Mouse (Mus musculus): ENCODE results near the gene 4930512M02Rik. TPM values are rescaled to one million over a fixed set of nuclear protein-coding genes. Genes with fewer than 3 reads are reported as not detected.

Gene 4930512M02Rik
- polyA plus RNA-seq, 1 experiment from 2014 or later, result not detected

DNA sequence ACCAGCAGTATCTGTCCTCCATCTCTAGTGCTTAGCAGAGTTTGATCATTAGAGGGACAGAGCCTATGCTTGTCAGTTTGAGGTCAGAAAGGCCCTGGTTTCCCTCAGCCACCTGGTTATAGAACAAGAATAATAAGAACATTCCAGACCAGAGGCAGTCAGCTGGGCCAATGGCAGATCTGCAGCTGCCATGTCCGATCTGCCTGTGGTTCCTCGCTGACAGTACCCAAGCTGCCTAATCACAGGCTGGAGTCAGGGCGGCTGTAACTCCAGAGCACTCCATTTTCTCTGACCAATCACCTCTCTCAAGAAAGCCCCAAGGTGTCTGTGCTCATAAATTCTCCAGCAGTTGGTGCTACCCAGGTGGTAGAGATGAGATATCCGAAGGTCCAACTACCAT lies 30.0 kb upstream of the 4930512M02Rik start:
- Histone ChIP-seq H3K36me3 (ENCODE audit: control insufficient read depth, insufficient read depth, low read length) (no peaks in the 10 kb centered on the region), H3K4me2 (ENCODE audit: low read length) (no peak overlapping the region), H3K9ac (replicated peaks; ENCODE audit: low read length) (no peak overlapping the region), H3K9me3 (ENCODE audit: control insufficient read depth, low read length) (no peaks in the 10 kb centered on the region), H3K27ac (replicated peaks; ENCODE audit: low read depth, low read length) (no peak overlapping the region), H3K4me3 (replicated peaks; ENCODE audit: low read depth, low read length) (no peak overlapping the region), H3K4me1 (ENCODE audit: control insufficient read depth, insufficient read depth, low read length) (no peaks in the 10 kb centered on the region), H3K27me3 (ENCODE audit: control insufficient read depth, insufficient read depth, low read length) (no peaks in the 10 kb centered on the region)
- WGBS, result 85% methylated on average over 4 of the region's 4 CpGs
- ATAC-seq (ENCODE audit: low FRiP score, low TSS enrichment) (no peak), DNase-seq (no peak)

GRCm38 (mm10) chr11:11656995-11657530 lies 29.4 kb upstream of the 4930512M02Rik start:
- ATAC-seq (ENCODE audit: low FRiP score, low TSS enrichment), result no peak
- no peak overlapping the region for H3K4me2 ChIP-seq (ENCODE audit: low read length)
- H3K4me3 ChIP-seq (replicated peaks; ENCODE audit: low read depth, low read length), result no peak overlapping the region
- H3K4me1 ChIP-seq (ENCODE audit: control insufficient read depth, insufficient read depth, low read length), result no peaks in the 10 kb centered on the region
- no peaks in the 10 kb centered on the region for H3K27me3 ChIP-seq (ENCODE audit: control insufficient read depth, insufficient read depth, low read length)
- no peak overlapping the region for H3K9ac ChIP-seq (replicated peaks; ENCODE audit: low read length)
- H3K27ac ChIP-seq (replicated peaks; ENCODE audit: low read depth, low read length), result no peak overlapping the region
- no peak for DNase-seq
- H3K9me3 ChIP-seq (ENCODE audit: control insufficient read depth, low read length), result no peaks in the 10 kb centered on the region
- H3K36me3 ChIP-seq (ENCODE audit: control insufficient read depth, insufficient read depth, low read length), result no peaks in the 10 kb centered on the region
- 78% methylated on average over 5 of the region's 5 CpGs for WGBS

DNA sequence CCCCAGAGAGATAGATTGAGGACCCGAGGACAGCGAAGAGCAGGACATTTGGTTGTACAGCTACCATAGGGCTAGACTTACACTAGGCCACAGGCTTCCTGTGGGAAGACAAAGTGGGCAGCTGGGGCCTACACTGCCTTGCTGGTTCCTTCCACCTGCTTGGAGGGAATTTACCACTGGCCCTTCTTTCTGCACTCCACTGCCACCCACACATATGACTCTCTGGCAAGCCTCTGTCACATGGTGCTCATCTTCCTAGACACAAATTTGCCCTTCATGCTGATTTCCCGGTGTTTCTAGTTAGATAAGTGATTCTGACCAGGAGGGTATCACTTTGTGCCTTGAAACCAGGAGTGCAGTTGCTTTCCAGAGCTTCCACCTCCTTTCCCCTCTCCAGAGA lies 28.8 kb upstream of the 4930512M02Rik start:
- Histone ChIP-seq H3K9me3 (ENCODE audit: control insufficient read depth, low read length) (no peaks in the 10 kb centered on the region), H3K4me1 (ENCODE audit: control insufficient read depth, insufficient read depth, low read length) (no peaks in the 10 kb centered on the region), H3K4me2 (ENCODE audit: low read length) (no peak overlapping the region), H3K27me3 (ENCODE audit: control insufficient read depth, insufficient read depth, low read length) (no peaks in the 10 kb centered on the region), H3K36me3 (ENCODE audit: control insufficient read depth, insufficient read depth, low read length) (no peaks in the 10 kb centered on the region), H3K27ac (replicated peaks; ENCODE audit: low read depth, low read length) (no peak overlapping the region), H3K9ac (replicated peaks; ENCODE audit: low read length) (no peak overlapping the region), H3K4me3 (replicated peaks; ENCODE audit: low read depth, low read length) (no peak overlapping the region)
- no peak for DNase-seq
- WGBS, result 79% methylated on average over 3 of the region's 3 CpGs
- no peak for ATAC-seq (ENCODE audit: low FRiP score, low TSS enrichment)

DNA sequence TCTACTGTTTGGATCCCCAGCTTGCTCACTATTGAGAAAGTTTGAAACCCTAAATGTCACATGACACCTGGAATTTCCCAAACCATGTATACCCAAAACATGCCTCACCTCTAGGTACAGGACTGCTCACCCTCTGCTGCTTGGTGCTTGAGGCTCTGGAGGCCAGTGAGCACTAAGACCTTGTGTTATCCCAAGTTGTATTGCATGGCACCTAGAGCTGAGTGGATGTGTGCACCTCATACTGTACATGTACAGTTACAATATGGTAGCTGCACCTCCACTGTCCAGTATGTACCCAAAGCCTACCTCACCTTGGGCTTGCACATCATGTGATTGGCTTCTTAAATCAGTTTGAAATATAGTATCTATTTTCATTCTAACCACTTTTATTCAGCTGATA lies 16.7 kb upstream of the 4930512M02Rik start:
- H3K27ac ChIP-seq (replicated peaks; ENCODE audit: low read depth, low read length), result no peak overlapping the region
- H3K36me3 ChIP-seq (ENCODE audit: control insufficient read depth, insufficient read depth, low read length), result no peaks in the 10 kb centered on the region
- no peak overlapping the region for H3K4me2 ChIP-seq (ENCODE audit: low read length)
- no peak overlapping the region for H3K4me3 ChIP-seq (replicated peaks; ENCODE audit: low read depth, low read length)
- no peaks in the 10 kb centered on the region for H3K4me1 ChIP-seq (ENCODE audit: control insufficient read depth, insufficient read depth, low read length)
- no peaks in the 10 kb centered on the region for H3K27me3 ChIP-seq (ENCODE audit: control insufficient read depth, insufficient read depth, low read length)
- H3K9ac ChIP-seq (replicated peaks; ENCODE audit: low read length), result no peak overlapping the region
- ATAC-seq (ENCODE audit: low FRiP score, low TSS enrichment) (no peak), DNase-seq (no peak)
- no peaks in the 10 kb centered on the region for H3K9me3 ChIP-seq (ENCODE audit: control insufficient read depth, low read length)

- H3K36me3 ChIP-seq (ENCODE audit: control insufficient read depth, insufficient read depth, low read length), result no peaks in the 10 kb centered on the region
- H3K4me2 ChIP-seq (ENCODE audit: low read length), result no peak overlapping the region
- DNase-seq, result no peak
- no peak overlapping the region for H3K27ac ChIP-seq (replicated peaks; ENCODE audit: low read depth, low read length)
- no peak overlapping the region for H3K4me3 ChIP-seq (replicated peaks; ENCODE audit: low read depth, low read length)
- no peaks in the 10 kb centered on the region for H3K27me3 ChIP-seq (ENCODE audit: control insufficient read depth, insufficient read depth, low read length)
- WGBS, result 70% methylated on average over 4 of the region's 4 CpGs
- no peaks in the 10 kb centered on the region for H3K4me1 ChIP-seq (ENCODE audit: control insufficient read depth, insufficient read depth, low read length)
- no peaks in the 10 kb centered on the region for H3K9me3 ChIP-seq (ENCODE audit: control insufficient read depth, low read length)
- no peak for ATAC-seq (ENCODE audit: low FRiP score, low TSS enrichment)
- no peak overlapping the region for H3K9ac ChIP-seq (replicated peaks; ENCODE audit: low read length)
Observed at GRCm38 (mm10) chr11:11624073-11624705, 3.4 kb downstream of the 4930512M02Rik start.

- H3K9me3 ChIP-seq (ENCODE audit: control insufficient read depth, low read length), result 0 out of 2 replicates have a peak, but pooled peaks cover 5% of the 10 kb centered on the region
- no peaks in the 10 kb centered on the region for H3K36me3 ChIP-seq (ENCODE audit: control insufficient read depth, insufficient read depth, low read length)
- H3K9ac ChIP-seq (replicated peaks; ENCODE audit: low read length), result no peak overlapping the region
- DNase-seq (no peak), ATAC-seq (ENCODE audit: low FRiP score, low TSS enrichment) (no peak; the same call in 1 of the 2 replicates)
- H3K4me2 ChIP-seq (ENCODE audit: low read length), result no peak overlapping the region
- no peaks in the 10 kb centered on the region for H3K27me3 ChIP-seq (ENCODE audit: control insufficient read depth, insufficient read depth, low read length)
- H3K4me1 ChIP-seq (ENCODE audit: control insufficient read depth, insufficient read depth, low read length), result no peaks in the 10 kb centered on the region
- WGBS, result 92% methylated on average over 2 of the region's 2 CpGs
- H3K4me3 ChIP-seq (replicated peaks; ENCODE audit: low read depth, low read length), result no peak overlapping the region
- no peak overlapping the region for H3K27ac ChIP-seq (replicated peaks; ENCODE audit: low read depth, low read length)
Observed at GRCm38 (mm10) chr11:11609243-11609642, 18.4 kb downstream of the 4930512M02Rik start.

DNA sequence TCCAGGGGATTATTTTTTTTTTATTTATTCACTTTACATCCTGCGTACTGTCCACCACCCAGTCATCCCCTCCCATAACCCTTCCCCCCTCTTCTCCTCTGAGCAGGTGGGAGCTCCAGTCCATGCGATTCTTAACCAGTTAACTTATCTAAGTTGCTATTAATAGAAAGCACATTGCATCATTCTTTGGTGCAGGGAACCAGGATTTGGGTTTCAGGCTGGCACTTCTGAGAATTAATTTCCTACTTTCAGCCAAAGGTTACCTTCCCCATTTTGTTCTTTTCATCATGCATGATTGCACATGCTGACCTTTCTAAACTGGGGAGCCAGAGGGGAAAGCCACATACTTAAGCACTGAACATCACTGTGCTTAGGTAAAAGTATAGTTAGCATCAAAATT lies 40.3 kb downstream of the 4930512M02Rik start:
- no peaks in the 10 kb centered on the region for H3K9me3 ChIP-seq (ENCODE audit: control insufficient read depth, low read length)
- no peak overlapping the region for H3K27ac ChIP-seq (replicated peaks; ENCODE audit: low read depth, low read length)
- H3K4me1 ChIP-seq (ENCODE audit: control insufficient read depth, insufficient read depth, low read length), result no peaks in the 10 kb centered on the region
- no peak overlapping the region for H3K9ac ChIP-seq (replicated peaks; ENCODE audit: low read length)
- DNase-seq, result no peak
- H3K27me3 ChIP-seq (ENCODE audit: control insufficient read depth, insufficient read depth, low read length), result no peaks in the 10 kb centered on the region
- no peak overlapping the region for H3K4me3 ChIP-seq (replicated peaks; ENCODE audit: low read depth, low read length)
- no peaks in the 10 kb centered on the region for H3K36me3 ChIP-seq (ENCODE audit: control insufficient read depth, insufficient read depth, low read length)
- ATAC-seq (ENCODE audit: low FRiP score, low TSS enrichment), result no peak
- no peak overlapping the region for H3K4me2 ChIP-seq (ENCODE audit: low read length)
- WGBS, result 83% methylated on average over 2 of the region's 2 CpGs

DNA sequence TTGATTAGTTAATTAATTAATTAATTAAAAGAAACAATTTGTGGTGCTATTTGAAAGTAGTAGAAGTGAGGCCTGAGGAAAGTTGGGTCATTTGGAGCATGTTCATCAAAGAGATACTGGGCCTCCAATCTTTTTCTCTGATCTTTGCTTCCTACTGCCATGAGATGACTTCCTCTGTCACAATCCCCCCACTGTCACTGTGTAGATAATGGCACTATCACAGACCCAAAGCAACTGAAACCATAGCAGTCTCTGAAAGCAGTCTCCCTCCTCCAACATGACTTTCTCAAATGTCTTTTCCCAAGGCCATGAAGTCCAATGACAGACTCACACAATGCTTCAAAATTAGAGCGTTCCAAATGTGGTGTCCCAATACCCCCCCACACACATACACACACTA lies 41.2 kb downstream of the 4930512M02Rik start:
- Histone ChIP-seq H3K4me2 (ENCODE audit: low read length) (no peak overlapping the region), H3K4me1 (ENCODE audit: control insufficient read depth, insufficient read depth, low read length) (no peaks in the 10 kb centered on the region), H3K9me3 (ENCODE audit: control insufficient read depth, low read length) (no peaks in the 10 kb centered on the region), H3K9ac (replicated peaks; ENCODE audit: low read length) (no peak overlapping the region), H3K27ac (replicated peaks; ENCODE audit: low read depth, low read length) (no peak overlapping the region), H3K36me3 (ENCODE audit: control insufficient read depth, insufficient read depth, low read length) (no peaks in the 10 kb centered on the region), H3K4me3 (replicated peaks; ENCODE audit: low read depth, low read length) (no peak overlapping the region), H3K27me3 (ENCODE audit: control insufficient read depth, insufficient read depth, low read length) (no peaks in the 10 kb centered on the region)
- DNase-seq (no peak), ATAC-seq (ENCODE audit: low FRiP score, low TSS enrichment) (no peak)
- WGBS, result 93% methylated on average over 1 of the region's 1 CpGs

GRCm38 (mm10) chr11:11573691-11574090 lies 53.9 kb downstream of the 4930512M02Rik start:
- Histone ChIP-seq H3K4me1 (ENCODE audit: control insufficient read depth, insufficient read depth, low read length) (no peaks in the 10 kb centered on the region), H3K27ac (replicated peaks; ENCODE audit: low read depth, low read length) (no peak overlapping the region), H3K9me3 (ENCODE audit: control insufficient read depth, low read length) (no peaks in the 10 kb centered on the region), H3K4me2 (ENCODE audit: low read length) (no peak overlapping the region), H3K27me3 (ENCODE audit: control insufficient read depth, insufficient read depth, low read length) (no peaks in the 10 kb centered on the region), H3K36me3 (ENCODE audit: control insufficient read depth, insufficient read depth, low read length) (no peaks in the 10 kb centered on the region), H3K4me3 (replicated peaks; ENCODE audit: low read depth, low read length) (no peak overlapping the region), H3K9ac (replicated peaks; ENCODE audit: low read length) (no peak overlapping the region)
- no peak for ATAC-seq (ENCODE audit: low FRiP score, low TSS enrichment)
- DNase-seq, result no peak
- WGBS, result 69% methylated on average over 6 of the region's 6 CpGs

All from midbrain, embryonic 14.5 days (tissue).